Mouse (Mus musculus): ENCODE measurements around the gene Gm27021. TPM values are rescaled to one million over a fixed set of nuclear protein-coding genes. Genes with fewer than 3 reads are reported as not detected.

Gm27021 gene
- polyA plus RNA-seq, 1 experiment from 2014 or later: 1.9 TPM

- Histone ChIP-seq H3K9ac (ENCODE audit: low read depth, low read length) (no peak overlapping the region), H3K36me3 (ENCODE audit: control insufficient read depth, insufficient read depth) (no peaks in the 10 kb centered on the region), H3K27me3 (replicated peaks; ENCODE audit: control insufficient read depth, insufficient read depth, low read length) (no peaks in the 10 kb centered on the region), H3K4me3 (ENCODE audit: low read depth, low read length) (no peak overlapping the region), H3K27ac (ENCODE audit: low read depth, low read length) (no peak overlapping the region), H3K4me2 (replicated peaks; ENCODE audit: low read depth) (no peak overlapping the region), H3K9me3 (ENCODE audit: control insufficient read depth) (no peaks in the 10 kb centered on the region), H3K4me1 (replicated peaks; ENCODE audit: control insufficient read depth, insufficient read depth, low read length) (peaks cover 19% of the 10 kb centered on the region)
- TF ChIP-seq CTCF (IDR thresholded peaks at IDR 0.05; ENCODE audit: low read depth): no peak
- WGBS: 78% methylated on average over 5 of the region's 5 CpGs
- no peak for ATAC-seq
Observed at GRCm38 (mm10) chr8:120686576-120686975, 18.7 kb upstream of the Gm27021 start.

GRCm38 (mm10) chr8:120686051-120686450, 18.2 kb upstream of the Gm27021 start:
- no peaks in the 10 kb centered on the region for H3K9me3 ChIP-seq (ENCODE audit: control insufficient read depth)
- TF ChIP-seq CTCF (IDR thresholded peaks at IDR 0.05; ENCODE audit: low read depth): no peak
- no peaks in the 10 kb centered on the region for H3K36me3 ChIP-seq (ENCODE audit: control insufficient read depth, insufficient read depth)
- no peaks in the 10 kb centered on the region for H3K27me3 ChIP-seq (replicated peaks; ENCODE audit: control insufficient read depth, insufficient read depth, low read length)
- no peak for ATAC-seq
- H3K4me3 ChIP-seq (ENCODE audit: low read depth, low read length): no peak overlapping the region
- H3K9ac ChIP-seq (ENCODE audit: low read depth, low read length): no peak overlapping the region
- H3K4me1 ChIP-seq (replicated peaks; ENCODE audit: control insufficient read depth, insufficient read depth, low read length): peaks cover 19% of the 10 kb centered on the region
- no peak overlapping the region for H3K27ac ChIP-seq (ENCODE audit: low read depth, low read length)
- WGBS: 70% methylated on average over 13 of the region's 13 CpGs
- peak overlapping the region; percentile 35 for H3K4me2 ChIP-seq (replicated peaks; ENCODE audit: low read depth)

- ATAC-seq: no peak
- WGBS: 78% methylated on average over 8 of the region's 8 CpGs
- H3K4me2 ChIP-seq (replicated peaks; ENCODE audit: low read depth): peak overlapping the region; percentile 35
- no peaks in the 10 kb centered on the region for H3K9me3 ChIP-seq (ENCODE audit: control insufficient read depth)
- peak overlapping the region; percentile 84 for H3K27ac ChIP-seq (ENCODE audit: low read depth, low read length)
- no peaks in the 10 kb centered on the region for H3K36me3 ChIP-seq (ENCODE audit: control insufficient read depth, insufficient read depth)
- no peaks in the 10 kb centered on the region for H3K27me3 ChIP-seq (replicated peaks; ENCODE audit: control insufficient read depth, insufficient read depth, low read length)
- no peak overlapping the region for H3K9ac ChIP-seq (ENCODE audit: low read depth, low read length)
- peaks cover 19% of the 10 kb centered on the region for H3K4me1 ChIP-seq (replicated peaks; ENCODE audit: control insufficient read depth, insufficient read depth, low read length)
- TF ChIP-seq CTCF (IDR thresholded peaks at IDR 0.05; ENCODE audit: low read depth): no peak
- H3K4me3 ChIP-seq (ENCODE audit: low read depth, low read length): no peak overlapping the region
Observed at GRCm38 (mm10) chr8:120685591-120685990, 17.7 kb upstream of the Gm27021 start.

- Histone ChIP-seq H3K4me1 (replicated peaks; ENCODE audit: control insufficient read depth, insufficient read depth, low read length) (peaks cover 19% of the 10 kb centered on the region), H3K27ac (ENCODE audit: low read depth, low read length) (peak overlapping the region; percentile 84), H3K9ac (ENCODE audit: low read depth, low read length) (no peak overlapping the region), H3K27me3 (replicated peaks; ENCODE audit: control insufficient read depth, insufficient read depth, low read length) (no peaks in the 10 kb centered on the region), H3K36me3 (ENCODE audit: control insufficient read depth, insufficient read depth) (no peaks in the 10 kb centered on the region), H3K4me2 (replicated peaks; ENCODE audit: low read depth) (peak overlapping the region; percentile 35), H3K9me3 (ENCODE audit: control insufficient read depth) (no peaks in the 10 kb centered on the region), H3K4me3 (ENCODE audit: low read depth, low read length) (no peak overlapping the region)
- WGBS: 21% methylated on average over 5 of the region's 5 CpGs
- no peak for TF ChIP-seq CTCF (IDR thresholded peaks at IDR 0.05; ENCODE audit: low read depth)
- peak; percentile 67 for ATAC-seq
Observed at GRCm38 (mm10) chr8:120685097-120685496, 17.2 kb upstream of the Gm27021 start.

DNA sequence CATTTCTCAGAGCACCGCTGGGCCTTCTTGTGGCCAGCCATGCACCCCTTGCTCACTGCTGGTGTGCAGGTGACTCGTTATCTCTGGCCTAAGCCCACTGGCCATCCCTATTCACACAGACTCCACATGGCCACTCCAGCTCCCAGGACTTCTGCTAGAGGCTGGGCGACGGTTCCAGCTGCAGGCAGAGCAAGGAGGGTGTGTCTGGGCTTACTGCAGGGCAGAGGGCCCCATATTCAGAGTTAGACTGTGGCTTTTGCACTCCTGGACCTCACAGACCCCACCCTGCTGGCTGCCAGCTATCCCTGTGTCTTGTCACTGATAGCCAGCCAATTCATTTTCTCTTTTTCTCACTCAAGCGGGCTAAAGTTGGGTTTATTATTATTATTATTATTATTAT, 16.2 kb upstream of the Gm27021 start:
- no peaks in the 10 kb centered on the region for H3K9me3 ChIP-seq (ENCODE audit: control insufficient read depth)
- 34% methylated on average over 5 of the region's 5 CpGs for WGBS
- H3K27ac ChIP-seq (ENCODE audit: low read depth, low read length): peak overlapping the region; percentile 84
- H3K4me3 ChIP-seq (ENCODE audit: low read depth, low read length): no peak overlapping the region
- no peak for TF ChIP-seq CTCF (IDR thresholded peaks at IDR 0.05; ENCODE audit: low read depth)
- H3K36me3 ChIP-seq (ENCODE audit: control insufficient read depth, insufficient read depth): no peaks in the 10 kb centered on the region
- peak; percentile 43 for ATAC-seq
- H3K27me3 ChIP-seq (replicated peaks; ENCODE audit: control insufficient read depth, insufficient read depth, low read length): no peaks in the 10 kb centered on the region
- H3K9ac ChIP-seq (ENCODE audit: low read depth, low read length): no peak overlapping the region
- H3K4me1 ChIP-seq (replicated peaks; ENCODE audit: control insufficient read depth, insufficient read depth, low read length): peaks cover 19% of the 10 kb centered on the region
- peak overlapping the region; percentile 27; the same call in 1 of the 2 replicates for H3K4me2 ChIP-seq (replicated peaks; ENCODE audit: low read depth)

- peak; percentile 46 for ATAC-seq
- Histone ChIP-seq H3K4me1 (replicated peaks; ENCODE audit: control insufficient read depth, insufficient read depth, low read length) (peaks cover 19% of the 10 kb centered on the region), H3K27ac (ENCODE audit: low read depth, low read length) (peak overlapping the region; percentile 84), H3K9me3 (ENCODE audit: control insufficient read depth) (no peaks in the 10 kb centered on the region), H3K9ac (ENCODE audit: low read depth, low read length) (no peak overlapping the region), H3K27me3 (replicated peaks; ENCODE audit: control insufficient read depth, insufficient read depth, low read length) (no peaks in the 10 kb centered on the region), H3K4me3 (ENCODE audit: low read depth, low read length) (no peak overlapping the region), H3K4me2 (replicated peaks; ENCODE audit: low read depth) (peak overlapping the region; percentile 27; the same call in 1 of the 2 replicates), H3K36me3 (ENCODE audit: control insufficient read depth, insufficient read depth) (no peaks in the 10 kb centered on the region)
- TF ChIP-seq CTCF (IDR thresholded peaks at IDR 0.05; ENCODE audit: low read depth): peak; percentile 93
- WGBS: 10% methylated on average over 10 of the region's 10 CpGs
Observed at GRCm38 (mm10) chr8:120683602-120684001, 15.7 kb upstream of the Gm27021 start.

DNA sequence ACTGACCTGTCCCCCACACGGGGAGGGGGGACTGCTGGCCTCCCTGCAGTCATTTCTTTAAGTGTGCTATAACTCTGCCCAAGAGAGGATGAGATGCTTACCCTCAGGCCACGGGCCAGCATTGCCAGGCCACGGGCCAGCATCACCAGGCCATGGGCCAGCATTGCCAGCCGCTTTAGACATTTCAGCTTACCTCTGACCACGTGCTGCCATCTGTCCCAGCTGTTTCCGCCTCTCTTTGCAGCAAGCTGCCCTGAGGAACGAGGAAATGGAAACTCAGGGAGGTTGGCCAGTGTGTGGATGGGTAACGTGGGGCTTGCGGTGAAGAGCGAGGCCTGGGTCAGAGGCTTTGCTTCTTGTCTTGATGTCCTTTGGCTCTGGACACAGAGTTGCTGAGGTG, 13.2 kb upstream of the Gm27021 start:
- Histone ChIP-seq H3K4me1 (replicated peaks; ENCODE audit: control insufficient read depth, insufficient read depth, low read length) (peaks cover 19% of the 10 kb centered on the region), H3K4me2 (replicated peaks; ENCODE audit: low read depth) (no peak overlapping the region), H3K9me3 (ENCODE audit: control insufficient read depth) (no peaks in the 10 kb centered on the region), H3K27me3 (replicated peaks; ENCODE audit: control insufficient read depth, insufficient read depth, low read length) (no peaks in the 10 kb centered on the region), H3K4me3 (ENCODE audit: low read depth, low read length) (no peak overlapping the region), H3K36me3 (ENCODE audit: control insufficient read depth, insufficient read depth) (peaks cover 4% of the 10 kb centered on the region; the same call in 1 of the 2 replicates), H3K27ac (ENCODE audit: low read depth, low read length) (no peak overlapping the region), H3K9ac (ENCODE audit: low read depth, low read length) (no peak overlapping the region)
- 82% methylated on average over 10 of the region's 10 CpGs for WGBS
- ATAC-seq: no peak
- no peak for TF ChIP-seq CTCF (IDR thresholded peaks at IDR 0.05; ENCODE audit: low read depth)

Measured in intestine, postnatal 0 days (tissue).